Mouse (Mus musculus): ENCODE results near the gene Cib4. TPM values are rescaled to one million over a fixed set of nuclear protein-coding genes. Genes with fewer than 3 reads are reported as not detected.

Gene Cib4
- polyA plus RNA-seq (2014; fragmentation: Nextera tagmentation; extraction: Ambion mirVana), result not detected in 2 replicates

DNA sequence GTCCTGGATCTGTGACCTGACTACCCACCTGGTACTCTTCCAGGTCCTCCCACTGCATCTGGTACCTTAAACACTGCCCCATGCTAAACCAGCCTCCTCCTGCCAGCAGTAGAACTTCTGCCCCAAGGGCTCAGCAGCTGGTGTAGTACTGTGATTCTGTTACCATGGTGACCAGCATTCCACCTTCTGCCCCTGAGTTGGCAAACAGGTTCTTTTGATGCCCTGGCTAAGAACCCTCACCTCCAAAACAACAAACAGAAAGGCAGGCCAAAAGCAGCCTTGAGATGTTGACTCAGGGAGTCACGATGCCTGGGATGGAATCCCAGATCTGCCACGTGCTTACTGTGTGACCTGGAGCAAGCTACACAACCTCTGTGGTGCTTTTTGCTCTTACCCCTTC, at the start of gene Cib4:
Gene Cib4 (minus strand): TSS at position 139 of the 400 bp plus-strand sequence.
- no peak within 1 kb of the TSS for H3K4me3 ChIP-seq (ENCODE audit: low read depth, low read length)
- DNase-seq (ENCODE audit: low spot score), result no peak
- ATAC-seq (replicated peaks; ENCODE audit: low FRiP score), result no peak
- no peak within 1 kb of the TSS for H3K4me2 ChIP-seq (ENCODE audit: low read depth, low read length, severe bottlenecking)
- H3K9ac ChIP-seq (ENCODE audit: low read length), result no peak within 1 kb of the TSS
- 60% methylated on average over 2 of the region's 2 CpGs for WGBS
- no peaks in the 10 kb centered on the region for H3K36me3 ChIP-seq (ENCODE audit: control insufficient read depth, insufficient read depth, low read length)
- H3K27me3 ChIP-seq (ENCODE audit: control insufficient read depth, insufficient read depth, low read length), result no peaks in the 10 kb centered on the region
- no peak within 1 kb of the TSS for H3K27ac ChIP-seq (ENCODE audit: low read depth, low read length)
- H3K4me1 ChIP-seq (replicated peaks; ENCODE audit: control insufficient read depth, insufficient read depth, low read length), result no peaks in the 10 kb centered on the region
- H3K9me3 ChIP-seq (ENCODE audit: control insufficient read depth, low read length), result no peaks in the 10 kb centered on the region

DNA sequence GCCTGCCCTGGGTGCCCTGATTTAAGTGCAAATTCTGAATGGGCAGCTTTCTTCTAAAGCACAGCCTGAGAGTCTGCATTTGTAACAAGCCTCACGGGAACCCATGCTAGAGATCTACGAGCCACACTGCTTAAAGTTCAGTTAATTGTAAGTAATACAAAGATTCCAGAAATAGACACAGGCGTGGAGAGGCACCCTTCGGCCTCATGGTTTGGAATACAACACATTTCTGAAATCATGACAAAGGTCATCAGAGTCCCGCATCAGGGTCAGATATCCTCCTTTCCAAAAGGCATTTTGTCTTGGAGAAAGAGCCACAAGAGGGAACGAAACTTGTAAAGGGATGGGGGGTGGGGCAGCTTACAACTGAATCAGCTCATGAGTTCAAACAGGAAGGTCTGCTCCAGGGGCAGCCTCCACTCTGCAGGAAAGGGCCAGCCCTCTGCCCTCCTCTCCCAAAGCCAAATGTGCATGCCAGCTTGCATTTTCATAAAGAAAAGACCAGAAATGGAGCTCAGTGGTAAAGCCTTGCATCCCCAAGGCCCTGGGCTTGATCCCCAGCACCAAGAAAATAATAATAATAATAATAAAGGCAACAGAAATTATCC, 49.4 kb upstream of the Cib4 start:
- Histone ChIP-seq H3K27me3 (ENCODE audit: control insufficient read depth, insufficient read depth, low read length) (no peaks in the 10 kb centered on the region), H3K4me3 (ENCODE audit: low read depth, low read length) (no peak overlapping the region), H3K36me3 (ENCODE audit: control insufficient read depth, insufficient read depth, low read length) (no peaks in the 10 kb centered on the region), H3K27ac (ENCODE audit: low read depth, low read length) (no peak overlapping the region), H3K9me3 (ENCODE audit: control insufficient read depth, low read length) (no peaks in the 10 kb centered on the region), H3K4me2 (ENCODE audit: low read depth, low read length, severe bottlenecking) (no peak overlapping the region), H3K9ac (ENCODE audit: low read length) (no peak overlapping the region), H3K4me1 (replicated peaks; ENCODE audit: control insufficient read depth, insufficient read depth, low read length) (no peaks in the 10 kb centered on the region)
- ATAC-seq (replicated peaks; ENCODE audit: low FRiP score) (no peak), DNase-seq (ENCODE audit: low spot score) (no peak)
- WGBS, result 33% methylated on average over 6 of the region's 6 CpGs

GRCm38 (mm10) chr5:30593811-30594504, 48.3 kb upstream of the Cib4 start:
- Histone ChIP-seq H3K9me3 (ENCODE audit: control insufficient read depth, low read length) (no peaks in the 10 kb centered on the region), H3K4me2 (ENCODE audit: low read depth, low read length, severe bottlenecking) (no peak overlapping the region), H3K27me3 (ENCODE audit: control insufficient read depth, insufficient read depth, low read length) (peaks cover 8% of the 10 kb centered on the region; the same call in 1 of the 2 replicates), H3K36me3 (ENCODE audit: control insufficient read depth, insufficient read depth, low read length) (no peaks in the 10 kb centered on the region), H3K4me1 (replicated peaks; ENCODE audit: control insufficient read depth, insufficient read depth, low read length) (no peaks in the 10 kb centered on the region), H3K9ac (ENCODE audit: low read length) (no peak overlapping the region), H3K4me3 (ENCODE audit: low read depth, low read length) (no peak overlapping the region), H3K27ac (ENCODE audit: low read depth, low read length) (no peak overlapping the region)
- DNase-seq (ENCODE audit: low spot score) (no peak), ATAC-seq (replicated peaks; ENCODE audit: low FRiP score) (no peak)
- 59% methylated on average over 10 of the region's 10 CpGs for WGBS

GRCm38 (mm10) chr5:30593360-30593759, 47.7 kb upstream of the Cib4 start:
- no peak overlapping the region for H3K9ac ChIP-seq (ENCODE audit: low read length)
- peaks cover 14% of the 10 kb centered on the region for H3K27me3 ChIP-seq (ENCODE audit: control insufficient read depth, insufficient read depth, low read length)
- H3K4me1 ChIP-seq (replicated peaks; ENCODE audit: control insufficient read depth, insufficient read depth, low read length), result peaks cover 5% of the 10 kb centered on the region
- no peak overlapping the region for H3K27ac ChIP-seq (ENCODE audit: low read depth, low read length)
- H3K4me2 ChIP-seq (ENCODE audit: low read depth, low read length, severe bottlenecking), result no peak overlapping the region
- no peak for ATAC-seq (replicated peaks; ENCODE audit: low FRiP score)
- no peak overlapping the region for H3K4me3 ChIP-seq (ENCODE audit: low read depth, low read length)
- no peaks in the 10 kb centered on the region for H3K36me3 ChIP-seq (ENCODE audit: control insufficient read depth, insufficient read depth, low read length)
- WGBS, result 88% methylated on average over 11 of the region's 11 CpGs
- no peak for DNase-seq (ENCODE audit: low spot score)
- H3K9me3 ChIP-seq (ENCODE audit: control insufficient read depth, low read length), result no peaks in the 10 kb centered on the region

GRCm38 (mm10) chr5:30592279-30592980, 46.8 kb upstream of the Cib4 start:
- no peak overlapping the region for H3K9ac ChIP-seq (ENCODE audit: low read length)
- no peak overlapping the region for H3K4me2 ChIP-seq (ENCODE audit: low read depth, low read length, severe bottlenecking)
- ATAC-seq (replicated peaks; ENCODE audit: low FRiP score) (no peak), DNase-seq (ENCODE audit: low spot score) (no peak)
- no peak overlapping the region for H3K4me3 ChIP-seq (ENCODE audit: low read depth, low read length)
- no peaks in the 10 kb centered on the region for H3K36me3 ChIP-seq (ENCODE audit: control insufficient read depth, insufficient read depth, low read length)
- peaks cover 14% of the 10 kb centered on the region for H3K27me3 ChIP-seq (ENCODE audit: control insufficient read depth, insufficient read depth, low read length)
- no peak overlapping the region for H3K27ac ChIP-seq (ENCODE audit: low read depth, low read length)
- WGBS, result 81% methylated on average over 11 of the region's 11 CpGs
- peaks cover 5% of the 10 kb centered on the region for H3K4me1 ChIP-seq (replicated peaks; ENCODE audit: control insufficient read depth, insufficient read depth, low read length)
- H3K9me3 ChIP-seq (ENCODE audit: control insufficient read depth, low read length), result no peaks in the 10 kb centered on the region

GRCm38 (mm10) chr5:30591786-30592185, 46.1 kb upstream of the Cib4 start:
- H3K4me1 ChIP-seq (replicated peaks; ENCODE audit: control insufficient read depth, insufficient read depth, low read length), result peaks cover 5% of the 10 kb centered on the region
- no peaks in the 10 kb centered on the region for H3K36me3 ChIP-seq (ENCODE audit: control insufficient read depth, insufficient read depth, low read length)
- no peak overlapping the region for H3K27ac ChIP-seq (ENCODE audit: low read depth, low read length)
- DNase-seq (ENCODE audit: low spot score) (no peak), ATAC-seq (replicated peaks; ENCODE audit: low FRiP score) (no peak)
- H3K9ac ChIP-seq (ENCODE audit: low read length), result no peak overlapping the region
- H3K9me3 ChIP-seq (ENCODE audit: control insufficient read depth, low read length), result no peaks in the 10 kb centered on the region
- H3K4me2 ChIP-seq (ENCODE audit: low read depth, low read length, severe bottlenecking), result no peak overlapping the region
- no peak overlapping the region for H3K4me3 ChIP-seq (ENCODE audit: low read depth, low read length)
- WGBS, result 84% methylated on average over 8 of the region's 8 CpGs
- H3K27me3 ChIP-seq (ENCODE audit: control insufficient read depth, insufficient read depth, low read length), result peaks cover 19% of the 10 kb centered on the region

DNA sequence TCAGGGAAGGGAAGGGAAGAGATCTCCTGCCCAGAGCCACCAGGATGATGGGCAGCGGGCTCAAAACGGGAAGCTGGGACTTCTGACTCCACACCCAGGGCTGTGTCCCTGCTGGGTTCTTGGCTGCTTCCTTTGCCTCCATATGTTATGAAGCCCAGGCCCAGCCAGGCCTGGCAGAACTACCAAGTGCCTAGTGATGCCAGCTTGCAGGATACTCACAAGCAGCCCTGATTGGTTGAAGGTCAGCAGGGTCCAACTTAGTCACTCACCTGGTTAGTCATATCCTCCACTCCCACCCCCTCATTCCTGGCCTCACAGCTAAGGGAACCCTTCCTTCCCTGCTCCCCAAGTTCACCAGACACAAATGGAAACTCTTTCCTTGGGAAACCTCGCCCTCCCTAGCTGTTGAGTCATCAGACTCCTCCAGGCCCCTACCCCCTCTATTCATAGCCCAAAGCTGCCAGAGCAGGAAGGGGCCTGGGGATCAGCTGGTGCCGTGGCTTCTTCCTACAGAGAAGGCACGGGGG, 45.6 kb upstream of the Cib4 start:
- H3K27ac ChIP-seq (ENCODE audit: low read depth, low read length), result no peak overlapping the region
- no peak overlapping the region for H3K4me2 ChIP-seq (ENCODE audit: low read depth, low read length, severe bottlenecking)
- no peak overlapping the region for H3K4me3 ChIP-seq (ENCODE audit: low read depth, low read length)
- DNase-seq (ENCODE audit: low spot score) (no peak), ATAC-seq (replicated peaks; ENCODE audit: low FRiP score) (no peak)
- H3K9ac ChIP-seq (ENCODE audit: low read length), result no peak overlapping the region
- H3K36me3 ChIP-seq (ENCODE audit: control insufficient read depth, insufficient read depth, low read length), result no peaks in the 10 kb centered on the region
- H3K9me3 ChIP-seq (ENCODE audit: control insufficient read depth, low read length), result no peaks in the 10 kb centered on the region
- WGBS, result 59% methylated on average over 5 of the region's 5 CpGs
- H3K4me1 ChIP-seq (replicated peaks; ENCODE audit: control insufficient read depth, insufficient read depth, low read length), result peaks cover 5% of the 10 kb centered on the region
- H3K27me3 ChIP-seq (ENCODE audit: control insufficient read depth, insufficient read depth, low read length), result peaks cover 19% of the 10 kb centered on the region

- Histone ChIP-seq H3K27me3 (ENCODE audit: control insufficient read depth, insufficient read depth, low read length) (peaks cover 19% of the 10 kb centered on the region), H3K27ac (ENCODE audit: low read depth, low read length) (no peak overlapping the region), H3K4me3 (ENCODE audit: low read depth, low read length) (no peak overlapping the region), H3K4me1 (replicated peaks; ENCODE audit: control insufficient read depth, insufficient read depth, low read length) (peaks cover 5% of the 10 kb centered on the region), H3K4me2 (ENCODE audit: low read depth, low read length, severe bottlenecking) (no peak overlapping the region), H3K9me3 (ENCODE audit: control insufficient read depth, low read length) (no peaks in the 10 kb centered on the region), H3K9ac (ENCODE audit: low read length) (no peak overlapping the region), H3K36me3 (ENCODE audit: control insufficient read depth, insufficient read depth, low read length) (no peaks in the 10 kb centered on the region)
- DNase-seq (ENCODE audit: low spot score), result no peak
- 80% methylated on average over 5 of the region's 5 CpGs for WGBS
- ATAC-seq (replicated peaks; ENCODE audit: low FRiP score), result no peak
Measured at GRCm38 (mm10) chr5:30590231-30590630, 44.6 kb upstream of the Cib4 start.

Measured in forebrain, embryonic 11.5 days (tissue).